Mouse (Mus musculus) ES-E14 (cell line): ENCODE measurements at regions not wholly inside any gene's neighbourhood (a gene's known extent, or its start where the extent isn't known, plus 50 kb on each side); places are given as distances from the start of the nearest gene placed in this dataset.

ENCODE experiments used
- DNase-seq: peaks from one replicate; pipeline ENCODE4 v3.0.0-alpha.2; 2013; ENCODE audit warnings: low read depth, low spot score
- H3K27ac ChIP-seq: 2 replicates; pipeline ENCODE4 v1.5.1; 2012; ENCODE audit warnings: low read depth, mild to moderate bottlenecking, low read length, moderate library complexity, mixed read lengths; ENCODE audit not compliant: poor library complexity, insufficient read depth, severe bottlenecking
- H3K36me3 ChIP-seq: 2 replicates; pipeline ENCODE4 v1.6.1; 2012; ENCODE audit warnings: mild to moderate bottlenecking, low read length, moderate library complexity, mixed read lengths; ENCODE audit not compliant: control insufficient read depth, poor library complexity, insufficient read depth, severe bottlenecking
- H3K4me1 ChIP-seq, 2 experiments: fragments of 150-350 bp in 1 of 2; sonication (generic) in 1 of 2; 2 replicates each; pipeline ENCODE4 v1.6.1; 2012; ENCODE audit warnings: low read length in 2 of 2, mild to moderate bottlenecking in 1 of 2, mixed read lengths in 1 of 2; ENCODE audit not compliant: control insufficient read depth in 2 of 2, insufficient read depth in 2 of 2, poor library complexity in 1 of 2
- H3K4me3 ChIP-seq, 2 experiments: fragments of 150-350 bp in 1 of 2; sonication (generic) in 1 of 2; 2 replicates each; pipeline ENCODE4 v1.5.1; 2012; ENCODE audit warnings: low read length in 2 of 2, low read depth in 1 of 2, mild to moderate bottlenecking in 1 of 2, mixed read lengths in 1 of 2; ENCODE audit not compliant: insufficient read depth in 1 of 2, poor library complexity in 1 of 2, severe bottlenecking in 1 of 2
- H3K9ac ChIP-seq: 2 replicates; pipeline ENCODE4 v1.6.1; 2012; ENCODE audit warnings: low read depth, mild to moderate bottlenecking, low read length, mixed read lengths; ENCODE audit not compliant: poor library complexity, insufficient read depth, severe bottlenecking
- H3K9me3 ChIP-seq: fragments of 150-350 bp; sonication (generic); 2 replicates; pipeline ENCODE4 v1.6.1; 2012; ENCODE audit warnings: low read depth, mild to moderate bottlenecking, low read length; ENCODE audit not compliant: control insufficient read depth, insufficient read depth
- CHD2 ChIP-seq: IDR thresholded peaks from 2 replicates; pipeline ENCODE4 v1.6.1; 2014; ENCODE audit warnings: mild to moderate bottlenecking, low read depth, low read length, inconsistent platforms
- HCFC1 ChIP-seq: IDR thresholded peaks from 2 replicates; pipeline ENCODE4 v1.6.1; 2012; ENCODE audit warnings: low read length, inconsistent platforms, borderline replicate concordance; ENCODE audit not compliant: insufficient read depth
- MAFK ChIP-seq: IDR thresholded peaks from 2 replicates; pipeline ENCODE4 v1.6.1; 2014; ENCODE audit warnings: mild to moderate bottlenecking, low read depth, low read length, inconsistent platforms; ENCODE audit not compliant: insufficient read depth
- ZC3H11A ChIP-seq: IDR thresholded peaks from 2 replicates; pipeline ENCODE4 v1.6.1; 2012; ENCODE audit warnings: low read depth, mild to moderate bottlenecking, inconsistent platforms, low read length, borderline replicate concordance
- ZNF384 ChIP-seq: IDR thresholded peaks from 2 replicates; pipeline ENCODE4 v1.6.1; 2012; ENCODE audit warnings: low read depth, low read length, inconsistent platforms
- in situ Hi-C, 2 experiments: fragments of 600-800 bp; cut with MboI; formaldehyde crosslinking; loops; one replicate each; pipeline ENCODE4 v1.15.1; 2025; ENCODE audit warnings: low sequenced_read_pairs in 2 of 2, inconsistent platforms in 1 of 2; ENCODE audit not compliant: unreplicated experiment in 2 of 2

GRCm38 (mm10) chr5:10495086-10495485, 248.8 kb upstream of the Gm5152 start:
- in situ Hi-C loops, result no loop called here
- no peaks in the 10 kb centered on the region for H3K4me1 ChIP-seq

GRCm38 (mm10) chr5:10478073-10478472, 231.7 kb upstream of the Gm5152 start:
- no peak for TF ChIP-seq ZNF384
- no peak for TF ChIP-seq HCFC1
- no peak for TF ChIP-seq ZC3H11A
- TF ChIP-seq MAFK, result no peak
- TF ChIP-seq CHD2, result no peak
- in situ Hi-C loops, result no loop called here
- H3K9me3 ChIP-seq, result no peaks in the 10 kb centered on the region
- H3K4me3 ChIP-seq, result no peak overlapping the region
- H3K27ac ChIP-seq, result no peak overlapping the region
- H3K9ac ChIP-seq, result no peak overlapping the region
- H3K36me3 ChIP-seq, result no peaks in the 10 kb centered on the region
- DNase-seq, result no peak
- H3K4me1 ChIP-seq, result no peaks in the 10 kb centered on the region

More at GRCm38 (mm10) chr5:10495086-10495485, 248.8 kb upstream of the Gm5152 start:
- no peak for DNase-seq
- Histone ChIP-seq H3K9me3 (no peaks in the 10 kb centered on the region), H3K9ac (no peak overlapping the region), H3K27ac (no peak overlapping the region), H3K36me3 (no peaks in the 10 kb centered on the region), H3K4me3 (no peak overlapping the region)
- no peak for TF ChIP-seq HCFC1

GRCm38 (mm10) chr5:10477461-10477860, 231.1 kb upstream of the Gm5152 start:
- no peak for TF ChIP-seq MAFK
- no peak for TF ChIP-seq CHD2
- no peak for TF ChIP-seq ZC3H11A
- Histone ChIP-seq H3K9me3 (no peaks in the 10 kb centered on the region), H3K9ac (no peak overlapping the region), H3K4me1 (no peaks in the 10 kb centered on the region), H3K36me3 (no peaks in the 10 kb centered on the region), H3K4me3 (no peak overlapping the region), H3K27ac (no peak overlapping the region)
- DNase-seq, result no peak
- in situ Hi-C loops, result no loop called here

- Histone ChIP-seq H3K9ac (no peak overlapping the region), H3K27ac (no peak overlapping the region), H3K4me3 (no peak overlapping the region), H3K9me3 (no peaks in the 10 kb centered on the region), H3K4me1 (no peaks in the 10 kb centered on the region), H3K36me3 (no peaks in the 10 kb centered on the region)
- DNase-seq, result no peak
- in situ Hi-C loops, result no loop called here
- TF ChIP-seq MAFK, result no peak
- no peak for TF ChIP-seq HCFC1
- TF ChIP-seq ZNF384, result no peak
- no peak for TF ChIP-seq CHD2
- no peak for TF ChIP-seq ZC3H11A
Measured at GRCm38 (mm10) chr5:10446584-10446983, 200.3 kb upstream of the Gm5152 start.

- Histone ChIP-seq H3K4me3 (no peak overlapping the region), H3K9ac (no peak overlapping the region), H3K4me1 (no peaks in the 10 kb centered on the region), H3K9me3 (no peaks in the 10 kb centered on the region), H3K36me3 (no peaks in the 10 kb centered on the region), H3K27ac (no peak overlapping the region)
- in situ Hi-C loops, result no loop called here
- no peak for DNase-seq
- TF ChIP-seq ZC3H11A (no peak), HCFC1 (no peak), CHD2 (no peak), MAFK (no peak), ZNF384 (no peak)
Measured at GRCm38 (mm10) chr5:10417691-10418217, 171.4 kb upstream of the Gm5152 start.
